Mouse (Mus musculus): ENCODE measurements around the gene Dlx4. TPM values are rescaled to one million over a fixed set of nuclear protein-coding genes. Genes with fewer than 3 reads are reported as not detected.
A peak's percentile ranks its signal among the peaks of the same experiment; 100 is the strongest.

Dlx4 gene
- total RNA-seq, 2 experiments from 2014 or later, result not detected

DNA sequence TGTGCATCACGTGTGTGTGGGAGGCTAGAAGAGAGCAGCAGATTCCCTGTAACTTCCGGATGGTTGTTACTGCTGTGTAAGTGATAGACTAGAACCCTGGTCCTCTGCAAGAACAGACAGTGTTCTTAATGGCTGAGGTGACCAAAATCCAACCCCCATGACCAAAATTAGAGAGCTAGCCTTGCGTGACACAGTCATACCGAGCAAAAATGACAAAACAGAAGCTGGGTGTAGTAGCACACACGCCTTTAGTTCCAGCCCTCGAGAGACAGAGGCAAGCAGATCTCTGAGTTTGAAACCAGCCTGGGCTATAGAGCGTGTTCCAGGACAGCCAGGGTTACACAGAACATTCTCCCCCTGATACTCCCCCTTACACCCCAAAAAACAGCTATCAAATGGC lies 36.0 kb downstream of the Dlx4 start:
- intact Hi-C loops (cut with DNase I; ENCODE audit: low total_unique reads), result no loop called here
- DNase-seq, result no peak

DNA sequence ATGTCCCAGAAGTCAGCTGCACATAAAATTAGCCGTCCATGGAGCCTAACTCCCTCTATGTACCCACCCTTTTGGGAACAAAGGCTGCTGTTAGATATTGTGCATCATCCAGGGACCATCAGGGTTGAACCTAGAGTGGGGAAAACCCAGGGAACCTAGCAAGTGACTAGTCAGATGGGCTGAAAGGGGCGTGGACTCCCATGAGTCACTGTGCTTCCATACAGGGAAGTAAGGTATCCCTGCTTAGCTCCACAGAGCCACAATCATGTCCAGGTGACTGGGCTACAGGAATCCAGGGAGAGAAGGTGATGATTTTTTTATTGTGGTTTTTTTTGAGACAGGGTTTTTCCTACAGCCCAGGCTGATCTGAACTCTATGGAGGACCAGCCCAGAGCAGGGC lies 37.1 kb downstream of the Dlx4 start:
- no peak for DNase-seq
- intact Hi-C loops (cut with DNase I; ENCODE audit: low total_unique reads), result no loop called here

DNA sequence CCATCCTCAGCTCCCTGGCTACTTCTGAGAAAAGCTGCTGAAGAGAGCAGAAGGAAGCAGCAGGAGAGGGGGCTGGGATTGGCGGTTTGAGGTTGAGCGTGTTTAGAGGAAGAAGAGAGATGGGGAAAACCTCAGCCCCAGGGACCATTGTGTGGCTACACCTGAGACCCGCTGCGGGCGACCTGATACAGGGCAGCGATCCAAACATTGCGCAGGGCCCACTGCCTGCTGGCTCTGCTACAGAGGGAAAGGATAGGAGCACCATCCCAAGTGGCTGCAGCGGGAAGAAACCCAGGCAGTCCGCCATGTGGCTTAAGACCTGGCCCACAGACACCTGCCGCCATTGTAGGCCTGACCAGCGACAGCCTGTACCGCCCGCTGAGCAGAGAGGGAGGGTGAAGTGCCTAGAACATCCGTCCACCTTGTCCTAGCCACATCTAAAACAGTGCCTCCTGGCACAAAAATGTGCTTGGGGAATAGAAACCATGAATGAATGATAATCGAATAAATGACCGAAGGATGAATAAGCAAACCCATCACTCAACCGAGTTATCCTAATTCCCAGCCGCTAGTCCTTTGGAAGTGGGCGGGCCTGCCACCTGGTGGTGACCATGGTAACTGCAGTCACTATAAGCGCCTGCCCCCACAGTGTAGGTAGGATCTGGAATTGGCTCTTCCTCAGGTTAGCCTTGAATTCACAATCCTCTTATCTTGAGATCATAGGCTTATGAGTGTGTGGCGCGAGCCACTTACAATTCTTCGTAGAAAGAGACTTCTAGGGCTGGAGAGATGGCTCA lies 39.4 kb downstream of the Dlx4 start:
- DNase-seq, result peak; percentile 77
- intact Hi-C loops (cut with DNase I; ENCODE audit: low total_unique reads), result loop anchor here (2.0 kb wide), 1 partner anchor 60 kb away; no protein-coding TSS in a partner anchor

- no peak for DNase-seq
- intact Hi-C loops (cut with DNase I; ENCODE audit: low total_unique reads), result loop anchor here (2.0 kb wide), 1 partner anchor 29 kb away; the partner anchor contains the start of gene Itga3
These were observed 40.7 kb downstream of the Dlx4 start for GRCm38 (mm10) chr11:95105274-95105874.

- DNase-seq, result no peak
- intact Hi-C loops (cut with DNase I; ENCODE audit: low total_unique reads), result loop anchor here (2.0 kb wide), 1 partner anchor 27 kb away; the partner anchor contains the start of gene Itga3
These were observed 41.8 kb downstream of the Dlx4 start for GRCm38 (mm10) chr11:95104266-95104665.

GRCm38 (mm10) chr11:95102161-95102904 lies 43.7 kb downstream of the Dlx4 start:
- intact Hi-C loops (cut with DNase I; ENCODE audit: low total_unique reads), result no loop called here
- DNase-seq, result no peak

- no peak for DNase-seq
- intact Hi-C loops (cut with DNase I; ENCODE audit: low total_unique reads), result no loop called here
These were observed 44.8 kb downstream of the Dlx4 start for GRCm38 (mm10) chr11:95101071-95101788.

DNA sequence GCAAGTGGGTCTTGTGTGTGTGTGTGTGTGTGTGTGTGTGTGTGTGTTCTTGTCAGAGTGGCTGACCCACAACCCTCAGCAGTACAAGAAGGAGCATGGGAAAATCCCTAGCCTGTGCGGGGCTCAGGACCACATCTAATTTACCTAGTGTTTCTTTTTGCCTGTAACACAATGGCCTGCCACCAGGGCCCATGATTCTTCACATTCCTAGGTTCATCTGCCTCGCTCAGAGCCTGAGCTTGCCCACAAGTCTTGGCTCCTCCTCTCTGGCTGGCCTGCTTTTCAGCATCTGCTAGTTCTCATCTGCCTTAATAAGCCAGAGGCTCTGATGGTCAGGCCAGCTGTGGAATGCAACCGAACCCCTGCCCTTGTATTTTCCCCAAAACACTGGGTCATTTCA lies 45.7 kb downstream of the Dlx4 start:
- DNase-seq, result peak; percentile 48
- intact Hi-C loops (cut with DNase I; ENCODE audit: low total_unique reads), result no loop called here

DNA sequence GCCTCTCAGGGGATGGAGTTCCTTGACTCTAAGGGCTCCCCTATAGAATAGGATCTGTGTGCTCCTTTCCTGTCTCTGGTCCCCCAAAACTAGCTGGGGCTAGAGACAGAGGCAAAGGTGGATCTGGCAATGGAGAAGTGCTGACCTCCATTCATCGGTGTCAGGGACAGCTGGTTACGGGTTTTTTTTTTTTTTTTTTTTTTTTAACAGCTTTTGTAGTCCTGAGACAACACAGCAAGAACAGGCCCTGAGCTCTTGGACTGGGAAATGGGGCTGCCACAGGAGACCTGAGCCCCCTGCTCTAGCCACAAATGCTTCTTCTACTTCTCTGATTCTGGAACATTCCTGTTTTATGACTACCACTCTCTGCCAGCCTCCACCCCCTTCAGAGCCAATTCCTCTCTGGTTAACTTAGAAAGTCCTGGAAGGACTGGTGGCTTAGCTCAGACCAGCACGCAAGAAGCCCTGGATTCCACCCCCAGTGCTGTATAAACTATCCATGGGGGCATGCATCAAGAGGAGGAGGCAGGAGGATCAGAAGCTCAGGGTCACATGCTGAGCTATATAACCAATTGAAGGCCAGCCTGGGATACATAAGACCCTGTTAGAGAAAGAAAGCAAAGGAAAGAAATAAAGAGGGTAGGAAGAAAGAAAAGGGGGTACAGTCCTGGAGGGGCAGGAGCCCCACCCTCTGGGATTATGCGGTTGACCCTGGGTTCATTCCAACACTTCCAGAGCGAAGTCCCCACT lies 47.5 kb downstream of the Dlx4 start:
- intact Hi-C loops (cut with DNase I; ENCODE audit: low total_unique reads), result no loop called here
- DNase-seq, result no peak

DNA sequence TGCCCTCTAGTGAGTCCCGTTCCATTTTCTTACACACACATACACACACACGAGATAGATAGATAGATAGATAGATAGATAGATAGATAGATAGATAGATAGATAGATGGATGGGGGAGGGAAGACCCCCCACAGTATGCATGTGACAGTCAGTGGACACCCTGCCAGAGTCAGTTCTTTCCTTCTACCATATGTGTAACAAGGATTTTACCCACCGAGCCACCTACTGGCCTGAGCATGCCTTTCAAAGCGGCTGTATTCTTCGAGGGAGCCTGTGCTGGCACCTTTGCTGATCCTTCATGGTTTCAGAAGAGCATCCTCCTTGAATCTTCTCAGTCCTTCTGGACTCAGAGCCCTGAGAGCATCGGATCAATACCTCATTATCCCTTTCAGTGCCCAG lies 48.2 kb downstream of the Dlx4 start:
- intact Hi-C loops (cut with DNase I; ENCODE audit: low total_unique reads), result no loop called here
- DNase-seq, result no peak

DNA sequence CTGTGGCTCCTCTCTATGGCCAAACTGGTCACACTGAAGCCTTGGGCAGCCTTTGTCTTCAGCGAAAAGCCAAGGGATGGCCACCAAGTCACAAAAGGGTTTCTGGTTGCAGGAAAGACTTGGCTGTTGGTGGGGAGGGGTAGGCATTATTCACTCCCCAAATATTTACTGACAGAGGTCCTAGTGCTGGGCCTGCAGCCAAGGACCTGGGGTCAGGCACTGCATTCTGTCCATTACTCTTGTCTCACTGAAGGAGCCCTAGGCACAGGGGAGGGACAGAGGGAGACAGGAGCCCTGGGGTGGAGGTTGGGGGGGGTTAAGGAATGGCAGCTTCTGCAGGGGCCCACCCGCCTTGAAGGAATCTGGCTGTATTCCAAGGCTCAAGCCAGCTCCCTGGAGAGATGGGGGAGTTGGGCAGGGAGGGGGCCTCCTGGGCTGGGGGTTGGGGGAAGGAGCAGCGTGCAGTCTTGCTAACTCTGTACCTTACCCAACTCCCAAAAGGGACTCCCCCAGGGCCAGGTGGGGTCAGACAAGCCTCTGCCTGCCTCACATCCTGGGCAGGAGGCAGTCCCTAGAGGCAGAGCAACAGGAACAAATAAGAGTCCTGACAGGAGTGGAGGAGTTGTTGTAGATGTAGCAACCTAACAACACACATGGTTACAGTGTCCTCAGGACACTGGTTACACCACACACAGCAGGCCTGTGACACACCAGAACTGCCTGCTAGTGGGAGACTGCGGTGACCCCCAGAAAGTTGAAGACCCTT lies 49.3 kb downstream of the Dlx4 start:
- intact Hi-C loops (cut with DNase I; ENCODE audit: low total_unique reads), result no loop called here
- DNase-seq, result no peak

DNA sequence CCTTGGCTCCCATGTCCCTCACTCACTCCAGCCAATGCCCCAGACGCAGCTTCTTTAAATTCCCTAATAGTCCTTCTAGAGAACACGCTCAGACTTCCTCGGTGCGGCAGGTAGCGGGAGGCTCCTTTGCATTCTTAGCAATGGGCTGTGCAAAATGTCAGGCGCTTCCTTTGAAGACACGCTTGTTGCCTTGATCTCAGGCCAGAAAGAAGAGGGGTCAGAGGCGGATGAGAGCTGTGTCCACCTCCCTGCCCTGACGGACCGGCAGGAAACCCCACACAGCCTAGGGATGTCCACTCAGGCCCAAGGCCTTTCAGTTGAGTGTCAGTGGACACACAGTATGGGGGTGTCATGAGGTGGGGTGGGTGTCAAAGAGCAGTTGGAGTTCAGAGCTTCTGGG lies 50.5 kb downstream of the Dlx4 start:
- intact Hi-C loops (cut with DNase I; ENCODE audit: low total_unique reads), result no loop called here
- no peak for DNase-seq

- no peak for DNase-seq
These were observed 53.0 kb downstream of the Dlx4 start for GRCm38 (mm10) chr11:95093077-95093476.

More at GRCm38 (mm10) chr11:95093077-95093476, 53.0 kb downstream of the Dlx4 start:
- intact Hi-C loops (cut with DNase I; ENCODE audit: low total_unique reads), result no loop called here

Other genes starting within 250 kb of the Dlx4 start
- 1,000 to 10,000 TPM; 3,539 to 4,018 TPM for gene Col1a1, start 210.0 kb downstream of the Dlx4 start, total RNA-seq (2021)
- gene Hils1, start 178.7 kb downstream of the Dlx4 start, total RNA-seq (2021), result not detected
- 100 to 1,000 TPM; 201 to 224 TPM for gene Sgca, start 169.9 kb downstream of the Dlx4 start, total RNA-seq (2021)
- 10 to 100 TPM; 38.7 to 38.8 TPM for gene Ppp1r9b, start 155.2 kb downstream of the Dlx4 start, total RNA-seq (2021)
- gene Samd14, start 136.4 kb downstream of the Dlx4 start, total RNA-seq (2021), result 1 to 10 TPM; 1.7 to 2.2 TPM
- gene Pdk2, start 104.9 kb downstream of the Dlx4 start, total RNA-seq (2021), result 100 to 1,000 TPM; 330 to 344 TPM
- 1 to 10 TPM; 3.5 to 4.0 TPM for gene Itga3, start 69.5 kb downstream of the Dlx4 start, total RNA-seq (2021)
- not detected for gene Dlx3, start 26.1 kb downstream of the Dlx4 start, total RNA-seq (2021)
- gene Tac4, start 115.3 kb upstream of the Dlx4 start, total RNA-seq (2021), result not detected
- gene Kat7, start 164.0 kb upstream of the Dlx4 start, total RNA-seq (2021), result 10 to 100 TPM; 21.7 to 24.4 TPM
- gene Fam117a, start 190.8 kb upstream of the Dlx4 start, total RNA-seq (2021), result 1 to 10 TPM; 4.4 to 6.5 TPM
- gene Slc35b1, start 238.4 kb upstream of the Dlx4 start, total RNA-seq (2021), result 10 to 100 TPM; 36.6 to 37.8 TPM

Data from gastrocnemius, postnatal 14 days (tissue).